In genomic region chr17:32359928-32360327, GRCm38 (mm10) we compare ENCODE assay signal across 16 mouse cellular contexts. TPM values are rescaled to one million over a fixed set of nuclear protein-coding genes. Genes with fewer than 3 reads are reported as not detected.
A peak's percentile ranks its signal among the peaks of the same experiment; 100 is the strongest.
DNase-seq lines count a peak whose midpoint lies in the region; TF ChIP-seq lines count a peak whose summit lies in the region.
"Had no signal": no experiment of that assay in that cellular context is flagged by ENCODE, and none has a peak within 500 bp of the region (broad histone marks: within the 10 kb centered on the region; RNA-seq: fewer than 3 reads in every experiment).

No protein-coding gene starts in this region.

- no peaks in the 10 kb centered on the region for H3K9me3 ChIP-seq in E14TG2a.4 (ENCODE audit: low read length)
- H3K9me3 ChIP-seq: neural tube, embryonic 15.5 days had no signal

- TF ChIP-seq CTCF in left cerebral cortex, adult 2 months (IDR thresholded peaks at IDR 0.05): no peak
- no peak for TF ChIP-seq CTCF in E14TG2a.4 (conservative IDR thresholded peaks at IDR 0.05; ENCODE audit: low read length)

- H3K27ac ChIP-seq in left cerebral cortex, adult 2 months: peak overlapping the region; percentile 76; the same call in 1 of the 2 replicates
- H3K27ac ChIP-seq: heart, adult 2 months; neural tube, embryonic 15.5 days had no signal

- H3K4me1 ChIP-seq in E14TG2a.4 (replicated peaks; ENCODE audit: low read depth, low read length): peaks cover 86% of the 10 kb centered on the region

- H3K36me3 ChIP-seq in E14TG2a.4 (ENCODE audit: insufficient read depth, low read length): peaks cover 81% of the 10 kb centered on the region

- DNase-seq in cerebellum, adult 9-11 months: peak; percentile 36
- no peak for DNase-seq in cerebellum, adult 18-20 months
- DNase-seq in left cerebral cortex, adult 2 months (ENCODE audit: extremely low spot score in 1 of 2, low spot score in 2 of 2): no peak
- no peak for DNase-seq in left cerebral cortex, postnatal 14 days (ENCODE audit: low spot score in 2 of 2)
- peak; percentile 58 for DNase-seq in adrenal gland, postnatal 25 days
- no peak for DNase-seq in left cerebral cortex, postnatal 36 days (ENCODE audit: low spot score in 2 of 2)
- DNase-seq: cerebellum, adult 8-10 months; gastrocnemius, postnatal 14 days; heart, adult 2 months; kidney, adult 18-20 months; kidney, postnatal 10 days; midbrain, embryonic 14.5 days; thymus, postnatal 25 days had no signal

- no peaks in the 10 kb centered on the region for H3K27me3 ChIP-seq in E14TG2a.4 (ENCODE audit: insufficient read depth, low read length)
- H3K27me3 ChIP-seq: neural tube, embryonic 15.5 days had no signal

- H3K4me3 ChIP-seq in left cerebral cortex, adult 2 months: no peak overlapping the region
- H3K4me3 ChIP-seq in E14TG2a.4 (replicated peaks; ENCODE audit: low read length): peak overlapping the region; percentile 46
- H3K4me3 ChIP-seq: erythroblast, embryonic 14.5 days; heart, adult 2 months; neural tube, embryonic 15.5 days had no signal

- intact Hi-C loops in left cerebral cortex, adult 2 months (cut with DNase I): no loop called here
- intact Hi-C loops in left cerebral cortex, postnatal 14 days (cut with DNase I): no loop called here
- intact Hi-C loops in left cerebral cortex, postnatal 36 days (cut with DNase I): no loop called here

RNA-seq across cellular contexts. Expression of gene Akap8l, which starts 9.5 kb away (rescaled TPM):
- total RNA-seq in left cerebral cortex, adult 2 months (2021): 100 to 1,000 TPM; 230 to 236 TPM
- total RNA-seq in left cerebral cortex, postnatal 14 days (2021): 100 to 1,000 TPM; 164 to 175 TPM
- 163 and 192 TPM in 2 replicates for total RNA-seq in adrenal gland, postnatal 25 days (2021)
- 100 to 1,000 TPM; 155 to 294 TPM for total RNA-seq in left cerebral cortex, postnatal 36 days (2021)

RNA-seq across cellular contexts. Expression of gene Wiz, which starts 29.3 kb away (rescaled TPM):
- total RNA-seq in left cerebral cortex, adult 2 months (2021): 10 to 100 TPM; 45.9 to 48.4 TPM
- 10 to 100 TPM; 78.0 to 85.2 TPM for total RNA-seq in left cerebral cortex, postnatal 14 days (2021)
- 55.4 and 58.3 TPM in 2 replicates for total RNA-seq in adrenal gland, postnatal 25 days (2021)
- total RNA-seq in left cerebral cortex, postnatal 36 days (2021): 10 to 100 TPM; 52.3 to 53.2 TPM

RNA-seq across cellular contexts. Expression of gene Akap8, which starts 38.9 kb away (rescaled TPM):
- total RNA-seq in left cerebral cortex, adult 2 months (2021): 100 to 1,000 TPM in 1 of 2 experiments, 10 to 100 TPM in 1; 99.6 to 110 TPM
- 10 to 100 TPM; 75.3 to 84.7 TPM for total RNA-seq in left cerebral cortex, postnatal 14 days (2021)
- 85.2 and 89.0 TPM in 2 replicates for total RNA-seq in adrenal gland, postnatal 25 days (2021)
- total RNA-seq in left cerebral cortex, postnatal 36 days (2021): 100 to 1,000 TPM in 1 of 2 experiments, 10 to 100 TPM in 1; 64.3 to 120 TPM

RNA-seq across cellular contexts. Expression of gene Rasal3, which starts 43.5 kb away (rescaled TPM):
- 1 to 10 TPM; 3.8 to 5.2 TPM for total RNA-seq in left cerebral cortex, adult 2 months (2021)
- 1 to 10 TPM; 3.0 TPM for total RNA-seq in left cerebral cortex, postnatal 14 days (2021)
- total RNA-seq in adrenal gland, postnatal 25 days (2021): 0.57 and 1.2 TPM in 2 replicates
- 1 to 10 TPM; 2.6 to 3.4 TPM for total RNA-seq in left cerebral cortex, postnatal 36 days (2021)

Comparison
In these comparisons a context has a peak if more than half of its experiments do, and no peak if none do; other contexts are left out.
1. DNase-seq: peak in cerebellum, adult 9-11 months (single experiment) and adrenal gland, postnatal 25 days (single experiment); none in cerebellum, adult 18-20 months (0 of 2), left cerebral cortex, adult 2 months (0 of 2), left cerebral cortex, postnatal 14 days (0 of 2) and left cerebral cortex, postnatal 36 days (0 of 2).